In the genomic region with DNA sequence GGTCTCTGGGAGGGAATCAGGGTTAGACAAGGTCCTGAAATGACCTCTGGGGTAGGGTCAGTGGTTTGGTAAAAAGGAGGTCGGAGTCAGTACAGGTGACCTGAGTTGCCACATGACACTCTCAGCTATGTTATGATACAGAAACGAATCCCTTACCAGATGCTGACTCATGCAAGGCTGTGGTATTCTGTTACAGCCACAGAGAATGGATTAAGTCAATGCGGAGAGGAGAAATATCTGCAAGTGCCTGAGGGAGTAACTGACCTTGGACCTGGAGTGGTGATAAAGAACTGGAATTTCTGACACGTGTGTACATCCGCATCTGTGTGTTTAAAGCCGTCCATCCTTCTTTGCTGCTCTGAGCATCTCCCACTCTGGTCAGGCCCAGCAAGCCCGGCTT, we compare ENCODE assay signal across 28 mouse cellular contexts. TPM values are rescaled to one million over a fixed set of nuclear protein-coding genes. Genes with fewer than 3 reads are reported as not detected.
DNase-seq lines count a peak whose midpoint lies in the region; ATAC-seq and TF ChIP-seq lines count a peak whose summit lies in the region.
"Had no signal": no experiment of that assay in that cellular context is flagged by ENCODE, and none has a peak within 500 bp of the region (broad histone marks: within the 10 kb centered on the region; RNA-seq: fewer than 3 reads in every experiment).

No protein-coding gene starts in this region.

- peak; percentile 22 for DNase-seq in embryonic facial prominence, embryonic 11.5 days (ENCODE audit: low spot score)
- DNase-seq in embryonic facial prominence, embryonic 10.5 days (ENCODE audit: low spot score) = no peak
- DNase-seq in midbrain, embryonic 11.5 days (ENCODE audit: low spot score, missing footprints) = peak; percentile 83
- no peak for DNase-seq in midbrain, postnatal 0 days (ENCODE audit: low spot score)
- no peak for DNase-seq in Patski (ENCODE audit: low read depth, low spot score)
- DNase-seq in thymus, postnatal 4 days = no peak
- DNase-seq: adrenal gland, adult 8-10 months; cerebellum, adult 9-10 months; gastrocnemius, postnatal 25 days; heart, postnatal 4 days; layer of hippocampus, postnatal 36 days; right cerebral cortex, postnatal 25 days; thymus, adult 18-20 months had no signal

- ATAC-seq in embryonic facial prominence, embryonic 11.5 days (replicated peaks; ENCODE audit: insufficient number of reproducible peaks, low FRiP score, low TSS enrichment, low read depth) = no peak
- no peak for ATAC-seq in midbrain, embryonic 11.5 days (ENCODE audit: low FRiP score)
- no peak for ATAC-seq in midbrain, postnatal 0 days (ENCODE audit: low FRiP score)
- ATAC-seq in Patski = peak; percentile 44
- ATAC-seq in forebrain, embryonic 16.5 days = no peak
- ATAC-seq: hindbrain, embryonic 16.5 days; intestine, embryonic 16.5 days had no signal

- H3K9ac ChIP-seq in embryonic facial prominence, embryonic 11.5 days (replicated peaks; ENCODE audit: low read length) = no peak overlapping the region
- H3K9ac ChIP-seq in midbrain, embryonic 11.5 days (ENCODE audit: low read length) = no peak overlapping the region
- H3K9ac ChIP-seq in midbrain, postnatal 0 days (replicated peaks; ENCODE audit: low read length, poor library complexity, severe bottlenecking) = no peak overlapping the region
- no peak overlapping the region for H3K9ac ChIP-seq in forebrain, embryonic 16.5 days (replicated peaks; ENCODE audit: low read depth, low read length)
- H3K9ac ChIP-seq: forebrain, embryonic 12.5 days; heart, embryonic 15.5 days; limb, embryonic 15.5 days; liver, embryonic 15.5 days; midbrain, embryonic 12.5 days; stomach, embryonic 15.5 days had no signal

- POLR2A ChIA-PET in Patski (lab: Charles Lee) = interaction anchor here (0.6 kb wide), 2 partner anchors 153 to 769 kb away, joined by 3 to 7 read pairs; no protein-coding TSS in a partner anchor

- no peaks in the 10 kb centered on the region for H3K27me3 ChIP-seq in embryonic facial prominence, embryonic 11.5 days (ENCODE audit: control insufficient read depth, insufficient read depth, low read length)
- peaks cover 4% of the 10 kb centered on the region; the same call in 1 of the 2 replicates for H3K27me3 ChIP-seq in embryonic facial prominence, embryonic 10.5 days (replicated peaks; ENCODE audit: low read depth, poor library complexity, severe bottlenecking)
- H3K27me3 ChIP-seq in midbrain, embryonic 11.5 days (ENCODE audit: control insufficient read depth, insufficient read depth, low read length) = no peaks in the 10 kb centered on the region; the same call in 1 of the 2 replicates
- no peaks in the 10 kb centered on the region for H3K27me3 ChIP-seq in midbrain, postnatal 0 days (ENCODE audit: insufficient read depth, low read length)
- no peaks in the 10 kb centered on the region for H3K27me3 ChIP-seq in Patski
- no peaks in the 10 kb centered on the region for H3K27me3 ChIP-seq in forebrain, embryonic 16.5 days (replicated peaks; ENCODE audit: control insufficient read depth, insufficient read depth, low read length)
- H3K27me3 ChIP-seq: midbrain, embryonic 12.5 days; stomach, embryonic 15.5 days had no signal

- H3K4me2 ChIP-seq in embryonic facial prominence, embryonic 11.5 days (ENCODE audit: low read depth, low read length) = no peak overlapping the region
- H3K4me2 ChIP-seq in midbrain, embryonic 11.5 days = no peak overlapping the region
- no peak overlapping the region for H3K4me2 ChIP-seq in midbrain, postnatal 0 days (ENCODE audit: low read depth, low read length, poor library complexity, severe bottlenecking)
- no peak overlapping the region for H3K4me2 ChIP-seq in forebrain, embryonic 16.5 days (ENCODE audit: low read length)
- H3K4me2 ChIP-seq: forebrain, embryonic 12.5 days; heart, embryonic 15.5 days; limb, embryonic 15.5 days; liver, embryonic 15.5 days; midbrain, embryonic 12.5 days; stomach, embryonic 15.5 days had no signal

- H3K36me3 ChIP-seq in embryonic facial prominence, embryonic 11.5 days (replicated peaks; ENCODE audit: control insufficient read depth, insufficient read depth, low read depth, low read length) = no peaks in the 10 kb centered on the region
- no peaks in the 10 kb centered on the region for H3K36me3 ChIP-seq in embryonic facial prominence, embryonic 10.5 days (replicated peaks)
- H3K36me3 ChIP-seq in midbrain, embryonic 11.5 days (ENCODE audit: control insufficient read depth, insufficient read depth, low read length) = no peaks in the 10 kb centered on the region
- no peaks in the 10 kb centered on the region for H3K36me3 ChIP-seq in midbrain, postnatal 0 days (ENCODE audit: insufficient read depth, low read length)
- no peaks in the 10 kb centered on the region for H3K36me3 ChIP-seq in forebrain, embryonic 16.5 days (ENCODE audit: control insufficient read depth, insufficient read depth)
- H3K36me3 ChIP-seq: forebrain, embryonic 12.5 days; heart, embryonic 15.5 days; limb, embryonic 15.5 days; liver, embryonic 15.5 days; midbrain, embryonic 12.5 days; stomach, embryonic 15.5 days had no signal

- no peaks in the 10 kb centered on the region for H3K4me1 ChIP-seq in embryonic facial prominence, embryonic 11.5 days (ENCODE audit: control insufficient read depth, insufficient read depth, low read length)
- peaks cover 23% of the 10 kb centered on the region for H3K4me1 ChIP-seq in embryonic facial prominence, embryonic 10.5 days
- H3K4me1 ChIP-seq in midbrain, embryonic 11.5 days (ENCODE audit: control insufficient read depth, insufficient read depth, low read length) = peaks cover 4% of the 10 kb centered on the region; the same call in 1 of the 2 replicates
- no peaks in the 10 kb centered on the region for H3K4me1 ChIP-seq in midbrain, postnatal 0 days (ENCODE audit: insufficient read depth, low read length)
- H3K4me1 ChIP-seq in forebrain, embryonic 16.5 days (replicated peaks; ENCODE audit: control insufficient read depth, insufficient read depth, low read length) = no peaks in the 10 kb centered on the region
- H3K4me1 ChIP-seq: heart, embryonic 15.5 days; liver, embryonic 15.5 days; stomach, embryonic 15.5 days had no signal

- in situ Hi-C loops in Patski (cut with MboI; ENCODE audit: low pct_unique_long_range_greater_than_20kb) = no loop called here

- no peak for TF ChIP-seq CTCF in midbrain, postnatal 0 days (IDR thresholded peaks at IDR 0.05)
- no peak for TF ChIP-seq CTCF in Patski (IDR thresholded peaks at IDR 0.05)

- WGBS in embryonic facial prominence, embryonic 11.5 days = 50% methylated on average over 7 of the region's 7 CpGs
- 48% methylated on average over 7 of the region's 7 CpGs for WGBS in embryonic facial prominence, embryonic 10.5 days
- 86% methylated on average over 7 of the region's 7 CpGs for WGBS in midbrain, embryonic 11.5 days
- WGBS in midbrain, postnatal 0 days = 83% methylated on average over 7 of the region's 7 CpGs
- 83% methylated on average over 7 of the region's 7 CpGs for WGBS in forebrain, embryonic 16.5 days

- CTCF ChIA-PET in Patski (lab: Charles Lee) = interaction anchor here (0.9 to 1.4 kb wide), 3 partner anchors 29 to 277 kb away, joined by 3 to 7 read pairs (median 3); no protein-coding TSS in a partner anchor

- no peak overlapping the region for H3K4me3 ChIP-seq in embryonic facial prominence, embryonic 11.5 days (ENCODE audit: low read depth, low read length)
- H3K4me3 ChIP-seq in embryonic facial prominence, embryonic 10.5 days = no peak overlapping the region
- no peak overlapping the region for H3K4me3 ChIP-seq in midbrain, embryonic 11.5 days (ENCODE audit: low read depth, low read length)
- H3K4me3 ChIP-seq in midbrain, postnatal 0 days (ENCODE audit: low read depth, low read length) = no peak overlapping the region
- H3K4me3 ChIP-seq in forebrain, embryonic 16.5 days (replicated peaks; ENCODE audit: low read length) = no peak overlapping the region
- H3K4me3 ChIP-seq: forebrain, embryonic 12.5 days; heart, embryonic 15.5 days; limb, embryonic 15.5 days; liver, embryonic 15.5 days; midbrain, embryonic 12.5 days; stomach, embryonic 15.5 days had no signal

- no peaks in the 10 kb centered on the region for H3K9me3 ChIP-seq in embryonic facial prominence, embryonic 11.5 days (replicated peaks; ENCODE audit: control insufficient read depth, low read length)
- no peaks in the 10 kb centered on the region for H3K9me3 ChIP-seq in embryonic facial prominence, embryonic 10.5 days
- no peaks in the 10 kb centered on the region for H3K9me3 ChIP-seq in midbrain, embryonic 11.5 days (ENCODE audit: control insufficient read depth, low read length)
- H3K9me3 ChIP-seq in midbrain, postnatal 0 days (ENCODE audit: low read length) = no peaks in the 10 kb centered on the region
- no peaks in the 10 kb centered on the region for H3K9me3 ChIP-seq in forebrain, embryonic 16.5 days (ENCODE audit: control insufficient read depth, low read length)
- H3K9me3 ChIP-seq: forebrain, embryonic 12.5 days; heart, embryonic 15.5 days; limb, embryonic 15.5 days; liver, embryonic 15.5 days; midbrain, embryonic 12.5 days; stomach, embryonic 15.5 days had no signal

- no peak overlapping the region for H3K27ac ChIP-seq in embryonic facial prominence, embryonic 11.5 days (replicated peaks; ENCODE audit: low read depth, low read length)
- no peak overlapping the region for H3K27ac ChIP-seq in embryonic facial prominence, embryonic 10.5 days (replicated peaks)
- no peak overlapping the region for H3K27ac ChIP-seq in midbrain, embryonic 11.5 days (ENCODE audit: low read depth, low read length)
- no peak overlapping the region for H3K27ac ChIP-seq in midbrain, postnatal 0 days (ENCODE audit: low read depth, low read length)
- H3K27ac ChIP-seq in forebrain, embryonic 16.5 days (ENCODE audit: low read length) = no peak overlapping the region
- H3K27ac ChIP-seq: forebrain, embryonic 12.5 days; heart, embryonic 15.5 days; limb, embryonic 15.5 days; liver, embryonic 15.5 days; macrophage; midbrain, embryonic 12.5 days; stomach, embryonic 15.5 days had no signal

RNA-seq across cellular contexts. Expression of a gene that starts 52.7 kb away (rescaled TPM):
- not detected in 2 replicates for polyA plus RNA-seq in embryonic facial prominence, embryonic 11.5 days (2014; fragmentation: Nextera tagmentation; extraction: Ambion mirVana)
- not detected in 2 replicates for polyA plus RNA-seq in embryonic facial prominence, embryonic 10.5 days (2016; fragmentation: Nextera tagmentation; extraction: Ambion mirVana)
- not detected in 2 replicates for polyA plus RNA-seq in midbrain, embryonic 11.5 days (2014; fragmentation: Nextera tagmentation; extraction: Ambion mirVana)
- not detected in 2 replicates for total RNA-seq in midbrain, postnatal 0 days (2014; rRNA removed)
- polyA plus RNA-seq in midbrain, postnatal 0 days (2015; fragmentation: Nextera tagmentation; extraction: Ambion mirVana) = not detected in 2 replicates
- polyA plus RNA-seq in Patski (2021) = not detected
- polyA plus RNA-seq in forebrain, embryonic 16.5 days (2015; fragmentation: Nextera tagmentation; extraction: Ambion mirVana) = not detected in 2 replicates
- total RNA-seq: adrenal gland, adult 8-10 months; ES-E14; gastrocnemius, postnatal 25 days; heart, postnatal 4 days; neutrophil, adult 5-6 weeks had no signal
- polyA plus RNA-seq: forebrain, embryonic 12.5 days; heart, embryonic 15.5 days; hindbrain, embryonic 16.5 days; intestine, embryonic 16.5 days; kidney, embryonic 16.5 days; limb, embryonic 15.5 days; liver, embryonic 15.5 days; lung, embryonic 16.5 days; macrophage; midbrain, embryonic 12.5 days; spleen, adult 2 months; stomach, embryonic 15.5 days had no signal

Comparison
In these comparisons a context has a peak if more than half of its experiments do, and no peak if none do; other contexts are left out.
1. DNase-seq: peak in embryonic facial prominence, embryonic 11.5 days (single experiment) and midbrain, embryonic 11.5 days (single experiment); none in embryonic facial prominence, embryonic 10.5 days (single experiment), midbrain, postnatal 0 days (single experiment), Patski (single experiment) and thymus, postnatal 4 days (single experiment).